Comparison of ENCODE assay signal across 18 mouse cellular contexts in genomic region chr4:32564918-32565317, GRCm38 (mm10). TPM values are rescaled to one million over a fixed set of nuclear protein-coding genes. Genes with fewer than 3 reads are reported as not detected.
DNase-seq lines count a peak whose midpoint lies in the region; ATAC-seq and TF ChIP-seq lines count a peak whose summit lies in the region.
"Had no signal": no experiment of that assay in that cellular context is flagged by ENCODE, and none has a peak within 500 bp of the region (broad histone marks: within the 10 kb centered on the region; RNA-seq: fewer than 3 reads in every experiment).

No protein-coding gene starts in this region.

- H3K4me1 ChIP-seq in lung, postnatal 0 days (ENCODE audit: insufficient read depth, low read depth, low read length) = no peaks in the 10 kb centered on the region
- no peaks in the 10 kb centered on the region for H3K4me1 ChIP-seq in small intestine, adult 2 months (ENCODE audit: control insufficient read depth, insufficient read depth, insufficient read length, low read length)
- H3K4me1 ChIP-seq in neural tube, embryonic 15.5 days = peaks cover 31% of the 10 kb centered on the region
- peaks cover 6% of the 10 kb centered on the region; the same call in 1 of the 2 replicates for H3K4me1 ChIP-seq in midbrain, postnatal 0 days (ENCODE audit: insufficient read depth, low read length)

- no peak for TF ChIP-seq POLR2A in small intestine, adult 2 months (IDR thresholded peaks at IDR 0.05; ENCODE audit: low read depth, low read length)

- no peaks in the 10 kb centered on the region for H3K27me3 ChIP-seq in lung, postnatal 0 days (replicated peaks; ENCODE audit: insufficient read depth, low read length)
- H3K27me3 ChIP-seq in small intestine, adult 2 months (ENCODE audit: control insufficient read depth, insufficient read depth, low read length) = no peaks in the 10 kb centered on the region
- H3K27me3 ChIP-seq in neural tube, embryonic 15.5 days (replicated peaks) = no peaks in the 10 kb centered on the region
- H3K27me3 ChIP-seq in midbrain, postnatal 0 days (ENCODE audit: insufficient read depth, low read length) = no peaks in the 10 kb centered on the region

- H3K9ac ChIP-seq in lung, postnatal 0 days (replicated peaks; ENCODE audit: low read depth) = no peak overlapping the region
- no peak overlapping the region for H3K9ac ChIP-seq in neural tube, embryonic 15.5 days (replicated peaks)
- no peak overlapping the region for H3K9ac ChIP-seq in midbrain, postnatal 0 days (replicated peaks; ENCODE audit: low read length, poor library complexity, severe bottlenecking)

- WGBS in lung, postnatal 0 days = 69% methylated on average over 8 of the region's 8 CpGs
- 72% methylated on average over 8 of the region's 8 CpGs for WGBS in small intestine, adult 2 months
- WGBS in neural tube, embryonic 15.5 days = 92% methylated on average over 8 of the region's 8 CpGs
- 90% methylated on average over 8 of the region's 8 CpGs for WGBS in midbrain, postnatal 0 days

- peak; percentile 47 for DNase-seq in lung, postnatal 25 days (ENCODE audit: low spot score)
- DNase-seq in lung, postnatal 0 days (ENCODE audit: low spot score) = no peak
- DNase-seq in MEL-GATA-1-ER (ENCODE audit: extremely low read depth, low read depth) = peak; percentile 51
- DNase-seq in midbrain, postnatal 0 days (ENCODE audit: low spot score) = no peak
- DNase-seq: gastrocnemius, postnatal 36 days; kidney, adult 11 months had no signal

- no peak for TF ChIP-seq EP300 in lung, postnatal 0 days (IDR thresholded peaks at IDR 0.05)

- peaks cover 10% of the 10 kb centered on the region; the same call in 1 of the 2 replicates for H3K36me3 ChIP-seq in lung, postnatal 0 days (ENCODE audit: insufficient read depth, low read length)
- peaks cover 2% of the 10 kb centered on the region; the same call in 1 of the 2 replicates for H3K36me3 ChIP-seq in small intestine, adult 2 months (ENCODE audit: control insufficient read depth, insufficient read depth, low read length)
- peaks cover 26% of the 10 kb centered on the region for H3K36me3 ChIP-seq in neural tube, embryonic 15.5 days
- H3K36me3 ChIP-seq in midbrain, postnatal 0 days (ENCODE audit: insufficient read depth, low read length) = peaks cover 8% of the 10 kb centered on the region
- H3K36me3 ChIP-seq: G1E had no signal

- no peak for ATAC-seq in lung, postnatal 0 days
- ATAC-seq in granulocyte monocyte progenitor cell, adult 5-6 weeks (replicated peaks; ENCODE audit: poor library complexity, severe bottlenecking) = peak; percentile 87
- ATAC-seq in neural tube, embryonic 15.5 days (ENCODE audit: low FRiP score) = no peak
- ATAC-seq in midbrain, postnatal 0 days (ENCODE audit: low FRiP score) = no peak
- ATAC-seq: activated CD4-positive, CD25-positive, alpha-beta regulatory T cell, adult 4 months had no signal

- no peak overlapping the region for H3K4me2 ChIP-seq in lung, postnatal 0 days (replicated peaks; ENCODE audit: low read depth, low read length)
- H3K4me2 ChIP-seq in neural tube, embryonic 15.5 days = no peak overlapping the region
- H3K4me2 ChIP-seq in midbrain, postnatal 0 days (ENCODE audit: low read depth, low read length, poor library complexity, severe bottlenecking) = no peak overlapping the region

- no peak for TF ChIP-seq CTCF in lung, postnatal 0 days (IDR thresholded peaks at IDR 0.05)
- TF ChIP-seq CTCF in small intestine, adult 2 months (IDR thresholded peaks at IDR 0.05; ENCODE audit: extremely low read depth, insufficient read length, insufficient replicate concordance, low read depth, low read length) = no peak
- no peak for TF ChIP-seq CTCF in midbrain, postnatal 0 days (IDR thresholded peaks at IDR 0.05)

- no peak overlapping the region for H3K27ac ChIP-seq in lung, postnatal 0 days (ENCODE audit: low read length)
- H3K27ac ChIP-seq in small intestine, adult 2 months (ENCODE audit: insufficient read depth, low read depth, low read length) = peak overlapping the region; percentile 75
- no peak overlapping the region for H3K27ac ChIP-seq in neural tube, embryonic 15.5 days (replicated peaks)
- no peak overlapping the region for H3K27ac ChIP-seq in midbrain, postnatal 0 days (ENCODE audit: low read depth, low read length)

- H3K4me3 ChIP-seq in lung, postnatal 0 days (ENCODE audit: low read depth, low read length) = no peak overlapping the region
- H3K4me3 ChIP-seq in small intestine, adult 2 months (ENCODE audit: low read depth, low read length) = no peak overlapping the region
- H3K4me3 ChIP-seq in neural tube, embryonic 15.5 days (replicated peaks) = no peak overlapping the region
- H3K4me3 ChIP-seq in midbrain, postnatal 0 days (ENCODE audit: low read depth, low read length) = no peak overlapping the region
- H3K4me3 ChIP-seq: myocyte had no signal

- no peaks in the 10 kb centered on the region for H3K9me3 ChIP-seq in lung, postnatal 0 days (ENCODE audit: low read length)
- no peaks in the 10 kb centered on the region for H3K9me3 ChIP-seq in neural tube, embryonic 15.5 days (replicated peaks)
- no peaks in the 10 kb centered on the region for H3K9me3 ChIP-seq in midbrain, postnatal 0 days (ENCODE audit: low read length)
- H3K9me3 ChIP-seq: G1E had no signal

RNA-seq across cellular contexts. Expression of gene Gja10, which starts 37.6 kb away (rescaled TPM):
- polyA plus RNA-seq in lung, postnatal 0 days (2015; fragmentation: Nextera tagmentation; extraction: Ambion mirVana) = not detected in 2 replicates
- not detected in 2 replicates for total RNA-seq in granulocyte monocyte progenitor cell, adult 5-6 weeks (2014; fragmentation: Nextera tagmentation)
- total RNA-seq in granulocyte monocyte progenitor cell, adult 5-6 weeks (2017) = not detected in 2 replicates
- polyA plus RNA-seq in small intestine, adult 2 months (2012; rRNA removed) = not detected in 2 replicates
- not detected in 2 replicates for polyA plus RNA-seq in neural tube, embryonic 15.5 days (2015; fragmentation: Nextera tagmentation; extraction: Ambion mirVana)
- not detected in 2 replicates for total RNA-seq in midbrain, postnatal 0 days (2014; rRNA removed)
- not detected in 2 replicates for polyA plus RNA-seq in midbrain, postnatal 0 days (2015; fragmentation: Nextera tagmentation; extraction: Ambion mirVana)
- total RNA-seq: G1E; gastrocnemius, postnatal 36 days; heart, postnatal 36 days; left cerebral cortex, postnatal 36 days had no signal
- polyA plus RNA-seq: activated CD4-positive, CD25-positive, alpha-beta regulatory T cell, adult 4 months; G1E; large intestine, adult 2 months; lung, embryonic 16.5 days; myocyte; stomach, embryonic 14.5 days; urinary bladder, adult 2 months had no signal

RNA-seq across cellular contexts. Expression of gene Casp8ap2, which starts 50.3 kb away (rescaled TPM):
- 35.3 and 36.2 TPM in 2 replicates for polyA plus RNA-seq in lung, postnatal 0 days (2015; fragmentation: Nextera tagmentation; extraction: Ambion mirVana)
- 50.6 and 54.4 TPM in 2 replicates for total RNA-seq in granulocyte monocyte progenitor cell, adult 5-6 weeks (2014; fragmentation: Nextera tagmentation)
- 50.4 and 66.4 TPM in 2 replicates for total RNA-seq in granulocyte monocyte progenitor cell, adult 5-6 weeks (2017)
- 0.18 and 1.6 TPM in 2 replicates for polyA plus RNA-seq in small intestine, adult 2 months (2012; rRNA removed)
- 38.9 and 45.2 TPM in 2 replicates for polyA plus RNA-seq in neural tube, embryonic 15.5 days (2015; fragmentation: Nextera tagmentation; extraction: Ambion mirVana)
- 36.1 and 50.9 TPM in 2 replicates for total RNA-seq in midbrain, postnatal 0 days (2014; rRNA removed)
- polyA plus RNA-seq in midbrain, postnatal 0 days (2015; fragmentation: Nextera tagmentation; extraction: Ambion mirVana) = 31.7 and 35.6 TPM in 2 replicates

Comparison
In these comparisons a context has a peak if more than half of its experiments do, and no peak if none do; other contexts are left out.
1. DNase-seq: peak in lung, postnatal 25 days (single experiment) and MEL-GATA-1-ER (single experiment); none in lung, postnatal 0 days (single experiment) and midbrain, postnatal 0 days (single experiment).
2. RNA of gene Casp8ap2, which starts 50.3 kb away (polyA plus RNA-seq): 38.9 to 45.2 TPM in neural tube, embryonic 15.5 days, 35.3 to 36.2 TPM in lung, postnatal 0 days and 31.7 to 35.6 TPM in midbrain, postnatal 0 days; 0.18 to 1.6 TPM in small intestine, adult 2 months; every median in the first group is over 10 times any median in the second.